Comparison of ENCODE assay signal across 9 mouse cellular contexts in the genomic region with DNA sequence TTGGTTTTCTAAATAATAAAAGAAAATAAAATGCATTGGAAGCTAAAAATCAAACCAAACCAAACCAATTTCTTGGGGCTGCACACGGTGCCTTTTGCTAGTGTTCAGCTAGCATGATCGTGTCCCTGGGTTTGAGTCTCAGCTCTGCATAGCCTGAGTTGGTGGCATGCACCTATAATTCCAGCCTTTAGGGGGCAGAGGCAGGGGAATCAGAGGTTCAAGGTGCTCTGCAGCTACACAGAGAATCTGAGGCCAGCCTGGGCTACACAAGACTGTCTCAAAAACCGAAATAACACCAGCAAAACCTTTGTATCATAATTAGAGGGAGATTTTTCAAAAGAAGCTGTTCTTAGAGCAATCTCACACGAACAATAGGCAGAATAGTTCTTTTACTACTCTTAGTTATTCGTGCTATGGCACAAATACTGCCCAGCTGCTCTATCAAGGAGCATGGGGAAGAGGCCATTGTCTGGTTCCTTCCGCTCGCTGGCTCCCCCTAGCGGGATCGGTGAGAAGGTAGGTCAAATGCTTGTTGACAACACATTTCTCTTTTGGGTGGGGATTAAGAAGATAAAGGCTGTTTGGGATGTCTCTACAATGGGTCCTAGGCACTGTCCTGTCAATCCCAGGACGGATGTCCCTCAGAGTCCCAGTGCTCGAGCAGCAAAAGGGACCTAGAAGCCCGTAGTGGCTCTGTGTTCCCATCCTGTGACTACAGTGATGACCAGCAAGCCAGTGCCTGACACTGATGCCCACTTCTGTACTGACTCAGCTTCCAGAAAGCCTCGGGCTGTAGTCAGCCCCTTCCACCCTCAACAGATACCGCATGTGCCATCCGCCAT. TPM values are rescaled to one million over a fixed set of nuclear protein-coding genes. Genes with fewer than 3 reads are reported as not detected.
A peak's percentile ranks its signal among the peaks of the same experiment; 100 is the strongest.
DNase-seq lines count a peak whose midpoint lies in the region; ATAC-seq and TF ChIP-seq lines count a peak whose summit lies in the region.
"Had no signal": no experiment of that assay in that cellular context is flagged by ENCODE, and none has a peak within 500 bp of the region (broad histone marks: within the 10 kb centered on the region; RNA-seq: fewer than 3 reads in every experiment).

No protein-coding gene starts in this region.

- H3K4me2 ChIP-seq in intestine, postnatal 0 days (replicated peaks; ENCODE audit: low read depth): no peak overlapping the region
- no peak overlapping the region for H3K4me2 ChIP-seq in liver, embryonic 16.5 days (ENCODE audit: low read depth, low read length)
- H3K4me2 ChIP-seq: heart, embryonic 15.5 days had no signal

- peak; percentile 76 for TF ChIP-seq CTCF in G1E (IDR thresholded peaks at IDR 0.05; ENCODE audit: low read depth, low read length)
- TF ChIP-seq CTCF in intestine, postnatal 0 days (IDR thresholded peaks at IDR 0.05; ENCODE audit: low read depth): peak; percentile 88

- DNase-seq in A20 (ENCODE audit: low read depth, low spot score): peak; percentile 77
- peak; percentile 49 for DNase-seq in G1E (ENCODE audit: low spot score)
- peak; percentile 51 to 56 for DNase-seq in frontal cortex, postnatal 36 days (ENCODE audit: low spot score in 2 of 2)
- DNase-seq in retina, postnatal 1 day: peak; percentile 85
- DNase-seq in urinary bladder, postnatal 36 days (ENCODE audit: low spot score in 2 of 2): peak; percentile 42 to 69

- no peaks in the 10 kb centered on the region for H3K27me3 ChIP-seq in G1E (ENCODE audit: insufficient read depth, low read length)
- H3K27me3 ChIP-seq in intestine, postnatal 0 days (replicated peaks; ENCODE audit: control insufficient read depth, insufficient read depth, low read length): no peaks in the 10 kb centered on the region
- H3K27me3 ChIP-seq in liver, embryonic 16.5 days (ENCODE audit: control insufficient read depth, insufficient read depth, low read depth, low read length): no peaks in the 10 kb centered on the region
- H3K27me3 ChIP-seq: heart, embryonic 15.5 days had no signal

- peaks cover 95% of the 10 kb centered on the region for H3K36me3 ChIP-seq in G1E (replicated peaks)
- peaks cover 51% of the 10 kb centered on the region for H3K36me3 ChIP-seq in intestine, postnatal 0 days (ENCODE audit: control insufficient read depth, insufficient read depth)
- no peaks in the 10 kb centered on the region; the same call in 1 of the 2 replicates for H3K36me3 ChIP-seq in liver, embryonic 16.5 days (ENCODE audit: control insufficient read depth, insufficient read depth)

- H3K9ac ChIP-seq in intestine, postnatal 0 days (ENCODE audit: low read depth, low read length): no peak overlapping the region
- H3K9ac ChIP-seq in liver, embryonic 16.5 days (ENCODE audit: low read depth, low read length): no peak overlapping the region
- H3K9ac ChIP-seq: heart, embryonic 15.5 days had no signal

- no peak overlapping the region for H3K27ac ChIP-seq in intestine, postnatal 0 days (ENCODE audit: low read depth, low read length)
- H3K27ac ChIP-seq in liver, embryonic 16.5 days (ENCODE audit: low read length): no peak overlapping the region; the same call in 1 of the 2 replicates
- H3K27ac ChIP-seq: heart, embryonic 15.5 days had no signal

- WGBS in intestine, postnatal 0 days: 55% methylated on average over 15 of the region's 15 CpGs
- WGBS in liver, embryonic 16.5 days (ENCODE audit: insufficient replicate concordance): 37% methylated on average over 15 of the region's 15 CpGs

- no peak overlapping the region for H3K4me3 ChIP-seq in G1E (ENCODE audit: low read depth, low read length)
- H3K4me3 ChIP-seq in intestine, postnatal 0 days (ENCODE audit: low read depth, low read length): no peak overlapping the region
- H3K4me3 ChIP-seq in liver, embryonic 16.5 days (ENCODE audit: low read depth, low read length): no peak overlapping the region
- H3K4me3 ChIP-seq: heart, embryonic 15.5 days had no signal

- peaks cover 9% of the 10 kb centered on the region for H3K4me1 ChIP-seq in G1E (ENCODE audit: insufficient read depth, low read depth, low read length)
- H3K4me1 ChIP-seq in intestine, postnatal 0 days (replicated peaks; ENCODE audit: control insufficient read depth, insufficient read depth, low read length): no peaks in the 10 kb centered on the region
- H3K4me1 ChIP-seq in liver, embryonic 16.5 days (ENCODE audit: control insufficient read depth, low read depth, low read length): peaks cover 5% of the 10 kb centered on the region
- H3K4me1 ChIP-seq: heart, embryonic 15.5 days had no signal

- ATAC-seq in G1E (ENCODE audit: extremely low read depth, insufficient number of reproducible peaks, low FRiP score, poor library complexity, severe bottlenecking): peak; percentile 69; the same call in 1 of the 2 replicates
- peak; percentile 72 for ATAC-seq in cerebellum, adult (ENCODE audit: insufficient number of reproducible peaks, low FRiP score, low TSS enrichment)
- peak; percentile 76 for ATAC-seq in intestine, postnatal 0 days
- ATAC-seq in liver, embryonic 16.5 days (ENCODE audit: low read depth): peak; percentile 21; the same call in 1 of the 2 replicates

- no peaks in the 10 kb centered on the region for H3K9me3 ChIP-seq in G1E (replicated peaks)
- H3K9me3 ChIP-seq in intestine, postnatal 0 days (ENCODE audit: control insufficient read depth): no peaks in the 10 kb centered on the region
- no peaks in the 10 kb centered on the region for H3K9me3 ChIP-seq in liver, embryonic 16.5 days (replicated peaks; ENCODE audit: control insufficient read depth, low read length)
- H3K9me3 ChIP-seq: heart, embryonic 15.5 days had no signal

RNA-seq across cellular contexts. Expression of gene Setd7, which starts 20.9 kb away (rescaled TPM):
- total RNA-seq in G1E (2014; fragmentation: Nextera tagmentation) (56.1 and 67.1 TPM in 2 replicates), G1E (2017) (20.2 and 26.0 TPM in 2 replicates)
- 7.4 and 8.7 TPM in 2 replicates for polyA plus RNA-seq in G1E (2012)
- 1.6 and 1.9 TPM in 2 replicates for polyA plus RNA-seq in intestine, postnatal 0 days (2015; fragmentation: Nextera tagmentation; extraction: Ambion mirVana)
- polyA plus RNA-seq in liver, embryonic 16.5 days (2015; fragmentation: Nextera tagmentation; extraction: Ambion mirVana): 0.56 and 0.64 TPM in 2 replicates

RNA-seq across cellular contexts. Expression of gene Rab33b, which starts 56.1 kb away (rescaled TPM):
- total RNA-seq in G1E (2014; fragmentation: Nextera tagmentation): 7.8 and 9.5 TPM in 2 replicates
- 8.1 and 10.3 TPM in 2 replicates for total RNA-seq in G1E (2017)
- 3.0 and 3.2 TPM in 2 replicates for polyA plus RNA-seq in G1E (2012)
- 16.3 and 17.8 TPM in 2 replicates for polyA plus RNA-seq in intestine, postnatal 0 days (2015; fragmentation: Nextera tagmentation; extraction: Ambion mirVana)
- polyA plus RNA-seq in liver, embryonic 16.5 days (2015; fragmentation: Nextera tagmentation; extraction: Ambion mirVana): 4.6 TPM in 2 replicates

Comparison
In these comparisons a context has a peak if more than half of its experiments do, and no peak if none do; other contexts are left out.
1. ATAC-seq: peak in every context shown above with its lines; median percentile 76 in intestine, postnatal 0 days; 72 in cerebellum, adult; 69 in G1E; 21 in liver, embryonic 16.5 days.